Mouse (Mus musculus) kidney, postnatal 14 days (tissue): ENCODE data around the gene Hist1h2bj.
"Not testable (repeated sequence)": the region's sequence is repeated elsewhere in the genome, so short reads cannot be mapped to it uniquely, and the experiment has no call there.

Source experiments
- DNase-seq: peaks from one replicate; pipeline ENCODE4 v3.0.0; 2022; ENCODE audit warnings: mixed read lengths

The Hist1h2bj gene

GRCm38 (mm10) chr13:22040464-22041141, 2.4 kb upstream of the Hist1h2bj start:
- no peak for DNase-seq

- peak; percentile 95 for DNase-seq
These were observed 1.9 kb upstream of the Hist1h2bj start, which contains the start of gene Hist1h4i for GRCm38 (mm10) chr13:22041142-22041536. Gene Hist1h4i (minus strand): TSS chr13:22041362.

GRCm38 (mm10) chr13:22041651-22042567, 1.1 kb upstream of the Hist1h2bj start:
- no peak for DNase-seq

- DNase-seq = peak; percentile 28
These were observed 753 bp downstream of the Hist1h2bj start for GRCm38 (mm10) chr13:22043503-22044431.

GRCm38 (mm10) chr13:22044432-22045155, 1.6 kb downstream of the Hist1h2bj start:
- DNase-seq = no peak

GRCm38 (mm10) chr13:22045311-22045710, 2.3 kb downstream of the Hist1h2bj start:
- no peak for DNase-seq

- DNase-seq = no peak
These were observed 6.0 kb downstream of the Hist1h2bj start for GRCm38 (mm10) chr13:22049041-22049440.

- no peak for DNase-seq
These were observed 6.9 kb downstream of the Hist1h2bj start for GRCm38 (mm10) chr13:22049737-22050440.

GRCm38 (mm10) chr13:22050591-22051522, 7.8 kb downstream of the Hist1h2bj start:
- DNase-seq = peak; percentile 91

- DNase-seq = no peak
These were observed 8.5 kb downstream of the Hist1h2bj start for GRCm38 (mm10) chr13:22051523-22051859.

- no peak for DNase-seq
These were observed 10.7 kb downstream of the Hist1h2bj start for GRCm38 (mm10) chr13:22053754-22054153.

- DNase-seq = no peak
These were observed 18.4 kb downstream of the Hist1h2bj start for GRCm38 (mm10) chr13:22061422-22061821.

- DNase-seq = no peak
These were observed 20.5 kb downstream of the Hist1h2bj start for GRCm38 (mm10) chr13:22063468-22063867.

- not testable (repeated sequence) for DNase-seq
These were observed 41.1 kb downstream of the Hist1h2bj start, which contains the start of gene Vmn1r188 for GRCm38 (mm10) chr13:22084140-22084539. Gene Vmn1r188 (plus strand): TSS chr13:22084440.
